Mouse (Mus musculus) ovary, adult 18-20 months (tissue): ENCODE measurements around the gene Usp54.
"Not testable (repeated sequence)": the region's sequence is repeated elsewhere in the genome, so short reads cannot be mapped to it uniquely, and the experiment has no call there.

ENCODE experiments used
- DNase-seq: peaks from one replicate; pipeline ENCODE4 v3.0.0; 2022; ENCODE audit warnings: low spot score, mixed read lengths

The Usp54 gene

GRCm38 (mm10) chr14:20654690-20655421, 14.0 kb upstream of the Usp54 start:
- DNase-seq, result no peak

GRCm38 (mm10) chr14:20651722-20652256, 10.9 kb upstream of the Usp54 start:
- DNase-seq, result no peak

- DNase-seq, result no peak
These were observed 10.1 kb upstream of the Usp54 start for GRCm38 (mm10) chr14:20651000-20651399.

GRCm38 (mm10) chr14:20646381-20646780, 5.5 kb upstream of the Usp54 start:
- DNase-seq, result no peak

- no peak for DNase-seq
These were observed 4.7 kb upstream of the Usp54 start for GRCm38 (mm10) chr14:20645547-20645946.

- no peak for DNase-seq
These were observed 594 bp upstream of the Usp54 start for GRCm38 (mm10) chr14:20641438-20641875.

- DNase-seq, result no peak
These were observed 794 bp downstream of the Usp54 start for GRCm38 (mm10) chr14:20639918-20640619.

- DNase-seq, result no peak
These were observed 2.2 kb downstream of the Usp54 start for GRCm38 (mm10) chr14:20638702-20639101.

GRCm38 (mm10) chr14:20637818-20638574, 2.9 kb downstream of the Usp54 start:
- DNase-seq, result no peak

- not testable (repeated sequence) for DNase-seq
These were observed 3.9 kb downstream of the Usp54 start for GRCm38 (mm10) chr14:20636968-20637367.

GRCm38 (mm10) chr14:20635546-20635945, 5.3 kb downstream of the Usp54 start:
- DNase-seq, result no peak

GRCm38 (mm10) chr14:20631253-20631652, 9.6 kb downstream of the Usp54 start:
- DNase-seq, result no peak

- DNase-seq, result no peak
These were observed 13.9 kb downstream of the Usp54 start for GRCm38 (mm10) chr14:20626971-20627370.

GRCm38 (mm10) chr14:20626447-20626846, 14.4 kb downstream of the Usp54 start:
- no peak for DNase-seq

- DNase-seq, result no peak
These were observed 18.0 kb downstream of the Usp54 start for GRCm38 (mm10) chr14:20622907-20623306.

GRCm38 (mm10) chr14:20622412-20622811, 18.5 kb downstream of the Usp54 start:
- DNase-seq, result no peak

- DNase-seq, result no peak
These were observed 19.0 kb downstream of the Usp54 start for GRCm38 (mm10) chr14:20621903-20622302.

- DNase-seq, result no peak
These were observed 21.7 kb downstream of the Usp54 start for GRCm38 (mm10) chr14:20619131-20619530.

GRCm38 (mm10) chr14:20618211-20618610, 22.7 kb downstream of the Usp54 start:
- no peak for DNase-seq

- no peak for DNase-seq
These were observed 24.4 kb downstream of the Usp54 start for GRCm38 (mm10) chr14:20616421-20616820.

GRCm38 (mm10) chr14:20615075-20615474, 25.8 kb downstream of the Usp54 start:
- DNase-seq, result no peak

GRCm38 (mm10) chr14:20612820-20613219, 28.0 kb downstream of the Usp54 start:
- no peak for DNase-seq
